Mouse (Mus musculus) forebrain, embryonic 12.5 days (tissue): ENCODE results near the gene Smyd4. TPM values are rescaled to one million over a fixed set of nuclear protein-coding genes. Genes with fewer than 3 reads are reported as not detected.
"Not testable (repeated sequence)": the region's sequence is repeated elsewhere in the genome, so short reads cannot be mapped to it uniquely, and the experiment has no call there.

Experiments used
- ATAC-seq: fragments of 200-750 bp; cut with Nextera tagmentation; 2 replicates; pipeline ENCODE4 v1.8.0; 2017; ENCODE audit warnings: moderate TSS enrichment; ENCODE audit not compliant: low FRiP score
- H3K27ac ChIP-seq: fragments of 300-500 bp; sonication (generic); 2 replicates; pipeline ENCODE4 v1.5.1; 2016; ENCODE audit warnings: mild to moderate bottlenecking
- H3K27me3 ChIP-seq: fragments of 300-500 bp; sonication (generic); 2 replicates; pipeline ENCODE4 v1.6.1; 2016; ENCODE audit warnings: mild to moderate bottlenecking
- H3K36me3 ChIP-seq: fragments of 300-500 bp; sonication (generic); replicated peaks from 2 replicates; pipeline ENCODE4 v1.6.1; 2016; ENCODE audit warnings: mild to moderate bottlenecking
- H3K4me1 ChIP-seq: fragments of 300-500 bp; sonication (generic); 2 replicates; pipeline ENCODE4 v1.6.1; 2016
- H3K4me2 ChIP-seq: fragments of 300-500 bp; sonication (generic); 2 replicates; pipeline ENCODE4 v1.6.1; 2016; ENCODE audit warnings: mild to moderate bottlenecking, moderate library complexity
- H3K4me3 ChIP-seq: fragments of 300-500 bp; sonication (generic); replicated peaks from 2 replicates; pipeline ENCODE4 v1.5.1; 2016; ENCODE audit warnings: mild to moderate bottlenecking
- H3K9ac ChIP-seq: fragments of 300-500 bp; sonication (generic); 2 replicates; pipeline ENCODE4 v1.6.1; 2016; ENCODE audit warnings: mild to moderate bottlenecking
- H3K9me3 ChIP-seq: fragments of 300-500 bp; sonication (generic); 2 replicates; pipeline ENCODE4 v1.6.1; 2016
- WGBS: fragments of 180-500 bp; shearing (Covaris S2); methylation state at CpG from one replicate; pipeline ENCODE4 v1.1.7; 2016; 5-methylcytosine and 5-hydroxymethylcytosine counted together
- polyA plus RNA-seq: library from polyadenylated mRNA; unstranded; fragments of >200 nt; fragmentation: Nextera tagmentation; extraction: Ambion mirVana; gene quantifications from 2 replicates; pipeline ENCODE4 v1.2.1, GENCODE M21; 2016

The Smyd4 gene
- polyA plus RNA-seq, 1 experiment from 2014 or later, result 20.0 TPM

- Histone ChIP-seq H3K27ac (no peak overlapping the region), H3K9me3 (no peaks in the 10 kb centered on the region)
- 2% methylated on average over 10 of the region's 10 CpGs for WGBS
Observed at GRCm38 (mm10) chr11:75347596-75347995, 637 bp upstream of the Smyd4 start.

GRCm38 (mm10) chr11:75348890-75349261 is 643 bp downstream of the Smyd4 start:
- H3K4me1 ChIP-seq, result peaks cover 20% of the 10 kb centered on the region
- ATAC-seq, result 0 out of 2 replicates have a peak, but pooled peaks have one; percentile 5
- H3K9me3 ChIP-seq, result no peaks in the 10 kb centered on the region
- H3K36me3 ChIP-seq, result no peaks in the 10 kb centered on the region
- H3K4me3 ChIP-seq, result peak overlapping the region; percentile 79
- peak overlapping the region; percentile 84 for H3K4me2 ChIP-seq
- WGBS, result 51% methylated on average over 10 of the region's 10 CpGs
- peak overlapping the region; percentile 73 for H3K9ac ChIP-seq
- H3K27me3 ChIP-seq, result no peaks in the 10 kb centered on the region
- peak overlapping the region; percentile 54; the same call in 1 of the 2 replicates for H3K27ac ChIP-seq

More at GRCm38 (mm10) chr11:75347596-75347995, 637 bp upstream of the Smyd4 start:
- no peaks in the 10 kb centered on the region for H3K27me3 ChIP-seq
- H3K4me2 ChIP-seq, result peak overlapping the region; percentile 84
- H3K4me3 ChIP-seq, result peak overlapping the region; percentile 79
- no peak for ATAC-seq
- H3K9ac ChIP-seq, result peak overlapping the region; percentile 73
- peaks cover 20% of the 10 kb centered on the region for H3K4me1 ChIP-seq
- H3K36me3 ChIP-seq, result no peaks in the 10 kb centered on the region

- Histone ChIP-seq H3K4me1 (peaks cover 19% of the 10 kb centered on the region), H3K9me3 (no peaks in the 10 kb centered on the region), H3K4me2 (no peak overlapping the region), H3K9ac (no peak overlapping the region), H3K4me3 (no peak overlapping the region), H3K27me3 (no peaks in the 10 kb centered on the region), H3K27ac (no peak overlapping the region), H3K36me3 (0 out of 2 replicates have a peak, but pooled peaks cover under 1% of the 10 kb centered on the region)
- ATAC-seq, result no peak
Observed at GRCm38 (mm10) chr11:75351225-75351624, 3.0 kb downstream of the Smyd4 start.

GRCm38 (mm10) chr11:75355475-75355874 is 7.2 kb downstream of the Smyd4 start:
- Histone ChIP-seq H3K27me3 (no peaks in the 10 kb centered on the region), H3K4me2 (no peak overlapping the region), H3K4me1 (no peaks in the 10 kb centered on the region), H3K4me3 (no peak overlapping the region), H3K9ac (no peak overlapping the region), H3K9me3 (no peaks in the 10 kb centered on the region), H3K27ac (no peak overlapping the region), H3K36me3 (0 out of 2 replicates have a peak, but pooled peaks cover 4% of the 10 kb centered on the region)
- 92% methylated on average over 1 of the region's 1 CpGs for WGBS
- no peak for ATAC-seq

GRCm38 (mm10) chr11:75377125-75377524 is 28.9 kb downstream of the Smyd4 start:
- no peak for ATAC-seq
- H3K4me2 ChIP-seq, result no peak overlapping the region
- WGBS, result 91% methylated on average over 1 of the region's 1 CpGs
- no peaks in the 10 kb centered on the region for H3K27me3 ChIP-seq
- no peaks in the 10 kb centered on the region for H3K36me3 ChIP-seq
- H3K9me3 ChIP-seq, result no peaks in the 10 kb centered on the region
- H3K27ac ChIP-seq, result no peak overlapping the region
- no peak overlapping the region for H3K4me3 ChIP-seq
- H3K4me1 ChIP-seq, result no peaks in the 10 kb centered on the region
- no peak overlapping the region for H3K9ac ChIP-seq

GRCm38 (mm10) chr11:75378786-75379185 is 30.6 kb downstream of the Smyd4 start:
- 98% methylated on average over 2 of the region's 2 CpGs for WGBS
- not testable (repeated sequence) for H3K27ac ChIP-seq, H3K4me3 ChIP-seq, H3K9ac ChIP-seq, H3K36me3 ChIP-seq, ATAC-seq, H3K4me1 ChIP-seq, H3K9me3 ChIP-seq, H3K27me3 ChIP-seq, H3K4me2 ChIP-seq

- H3K4me1 ChIP-seq, H3K27me3 ChIP-seq, H3K9me3 ChIP-seq, H3K27ac ChIP-seq, ATAC-seq, H3K4me2 ChIP-seq, H3K4me3 ChIP-seq, H3K36me3 ChIP-seq, H3K9ac ChIP-seq: not testable (repeated sequence)
- WGBS, result 67% methylated on average over 3 of the region's 3 CpGs
Observed at GRCm38 (mm10) chr11:75383529-75383928, 35.3 kb downstream of the Smyd4 start.

GRCm38 (mm10) chr11:75395611-75396010 is 47.4 kb downstream of the Smyd4 start:
- H3K4me1 ChIP-seq, result no peaks in the 10 kb centered on the region
- H3K4me2 ChIP-seq, result no peak overlapping the region
- WGBS, result 88% methylated on average over 1 of the region's 1 CpGs
- no peak overlapping the region for H3K4me3 ChIP-seq
- H3K36me3 ChIP-seq, result peaks cover 1% of the 10 kb centered on the region; the same call in 1 of the 2 replicates
- H3K9ac ChIP-seq, result no peak overlapping the region
- no peak overlapping the region for H3K27ac ChIP-seq
- no peaks in the 10 kb centered on the region for H3K27me3 ChIP-seq
- no peaks in the 10 kb centered on the region for H3K9me3 ChIP-seq
- no peak for ATAC-seq

- Histone ChIP-seq H3K27me3 (no peaks in the 10 kb centered on the region), H3K9me3 (no peaks in the 10 kb centered on the region), H3K36me3 (no peaks in the 10 kb centered on the region; the same call in 1 of the 2 replicates), H3K9ac (no peak overlapping the region), H3K4me3 (no peak overlapping the region), H3K27ac (no peak overlapping the region), H3K4me2 (no peak overlapping the region), H3K4me1 (no peaks in the 10 kb centered on the region)
- ATAC-seq, result no peak
- 79% methylated on average over 7 of the region's 7 CpGs for WGBS
Observed at GRCm38 (mm10) chr11:75397452-75397851, 49.2 kb downstream of the Smyd4 start.

- no peaks in the 10 kb centered on the region for H3K4me1 ChIP-seq
- no peaks in the 10 kb centered on the region; the same call in 1 of the 2 replicates for H3K36me3 ChIP-seq
- H3K4me3 ChIP-seq, result no peak overlapping the region
- H3K27me3 ChIP-seq, result no peaks in the 10 kb centered on the region
- no peak overlapping the region for H3K9ac ChIP-seq
- no peak overlapping the region for H3K4me2 ChIP-seq
- H3K27ac ChIP-seq, result no peak overlapping the region
- no peak for ATAC-seq
- no peaks in the 10 kb centered on the region for H3K9me3 ChIP-seq
- WGBS, result 90% methylated on average over 11 of the region's 11 CpGs
Observed at GRCm38 (mm10) chr11:75399411-75399841, 51.2 kb downstream of the Smyd4 start.

GRCm38 (mm10) chr11:75400099-75400498 is 51.9 kb downstream of the Smyd4 start:
- no peak overlapping the region for H3K9ac ChIP-seq
- no peaks in the 10 kb centered on the region; the same call in 1 of the 2 replicates for H3K36me3 ChIP-seq
- no peak overlapping the region for H3K4me3 ChIP-seq
- WGBS, result 68% methylated on average over 9 of the region's 9 CpGs
- H3K27me3 ChIP-seq, result no peaks in the 10 kb centered on the region
- H3K4me2 ChIP-seq, result no peak overlapping the region
- no peak for ATAC-seq
- no peaks in the 10 kb centered on the region for H3K9me3 ChIP-seq
- no peaks in the 10 kb centered on the region for H3K4me1 ChIP-seq
- H3K27ac ChIP-seq, result no peak overlapping the region

- H3K9me3 ChIP-seq, result no peaks in the 10 kb centered on the region
- no peak overlapping the region for H3K27ac ChIP-seq
- H3K9ac ChIP-seq, result no peak overlapping the region
- peak; percentile 57; the same call in 1 of the 2 replicates for ATAC-seq
- no peaks in the 10 kb centered on the region; the same call in 1 of the 2 replicates for H3K36me3 ChIP-seq
- WGBS, result 67% methylated on average over 5 of the region's 5 CpGs
- no peaks in the 10 kb centered on the region for H3K4me1 ChIP-seq
- H3K4me3 ChIP-seq, result no peak overlapping the region
- H3K4me2 ChIP-seq, result no peak overlapping the region
- no peaks in the 10 kb centered on the region for H3K27me3 ChIP-seq
Observed at GRCm38 (mm10) chr11:75402271-75402690, 54.0 kb downstream of the Smyd4 start.

- no peak overlapping the region for H3K4me3 ChIP-seq
- no peak overlapping the region for H3K27ac ChIP-seq
- 87% methylated on average over 6 of the region's 6 CpGs for WGBS
Observed at GRCm38 (mm10) chr11:75403301-75404052, 55.2 kb downstream of the Smyd4 start.

More at GRCm38 (mm10) chr11:75403301-75404052, 55.2 kb downstream of the Smyd4 start:
- Histone ChIP-seq H3K9me3 (no peaks in the 10 kb centered on the region), H3K36me3 (no peaks in the 10 kb centered on the region; the same call in 1 of the 2 replicates), H3K4me2 (no peak overlapping the region), H3K4me1 (no peaks in the 10 kb centered on the region), H3K9ac (no peak overlapping the region), H3K27me3 (no peaks in the 10 kb centered on the region)
- no peak for ATAC-seq
